Mouse (Mus musculus) liver, embryonic 14 days (tissue): ENCODE data around the gene Dock4. TPM values are rescaled to one million over a fixed set of nuclear protein-coding genes. Genes with fewer than 3 reads are reported as not detected.

Source experiments
- polyA plus RNA-seq: library from polyadenylated mRNA; depleted of rRNA; stranded (reverse); fragments of >200 nt; gene quantifications from 2 replicates; pipeline ENCODE4 v1.2.3, GENCODE M21; 2012; rRNA removed

Dock4 gene
- 0.51 and 0.58 TPM in 2 replicates for polyA plus RNA-seq

DNA sequence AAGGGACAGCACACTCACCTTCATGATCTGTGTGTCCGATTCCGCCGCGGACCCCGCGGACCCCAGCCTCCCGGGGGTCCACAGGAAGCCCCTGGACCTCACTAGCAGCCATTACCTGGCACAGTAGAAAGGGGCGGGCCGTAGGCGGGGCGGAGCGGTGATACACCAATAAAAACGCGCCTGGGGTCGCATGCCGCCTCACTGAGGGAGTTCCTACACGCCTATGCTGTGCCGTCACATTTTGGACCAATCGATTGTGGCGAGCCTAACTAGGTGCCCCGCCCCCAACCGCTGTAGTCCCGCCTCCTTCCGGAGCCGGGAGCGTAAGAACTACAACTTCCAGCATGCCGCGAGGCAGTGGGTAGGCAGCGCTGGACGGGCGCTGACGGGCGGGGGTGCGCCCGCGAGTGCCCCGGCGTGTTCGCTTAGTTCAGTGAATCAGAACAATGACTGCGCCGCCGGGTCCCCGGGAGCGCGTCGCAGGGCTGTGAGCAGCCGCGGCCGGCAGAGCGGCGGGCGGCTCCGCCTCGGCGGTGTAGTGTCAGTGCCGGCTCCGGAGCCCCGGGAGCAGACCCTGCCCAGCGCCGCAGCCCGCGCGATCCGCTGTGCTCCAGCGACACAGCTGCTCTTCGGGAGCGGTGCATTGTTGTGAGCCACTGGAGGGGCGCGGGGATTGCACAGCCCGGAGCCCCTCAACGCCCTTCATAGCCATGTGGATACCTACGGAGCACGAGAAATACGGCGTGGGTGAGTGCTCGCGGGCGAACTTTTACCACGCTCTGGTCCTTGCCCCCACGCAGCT is at the start of gene Dock4, which contains the start of gene Zfp277:
Gene Dock4, plus strand, starts transcription at position 305 of the 802 bp plus-strand sequence.
Gene Zfp277, minus strand, starts transcription at position 255 of the 802 bp plus-strand sequence.

Other genes starting within 250 kb of the Dock4 start
- 0.01 and 0.06 TPM in 2 replicates for gene Lsmem1, start 246.5 kb upstream of the Dock4 start, polyA plus RNA-seq
- 15.3 and 17.1 TPM in 2 replicates for gene Ifrd1, start 197.4 kb upstream of the Dock4 start, polyA plus RNA-seq
- 4.8 and 6.0 TPM in 2 replicates for gene Zfp277, start 50 bp upstream of the Dock4 start, polyA plus RNA-seq